Mouse (Mus musculus) heart, embryonic 11.5 days (tissue): ENCODE measurements around the gene Fam228a. TPM values are rescaled to one million over a fixed set of nuclear protein-coding genes. Genes with fewer than 3 reads are reported as not detected.
"Not testable (repeated sequence)": the region's sequence is repeated elsewhere in the genome, so short reads cannot be mapped to it uniquely, and the experiment has no call there.

ENCODE experiments used
- ATAC-seq: fragments of 200-750 bp; cut with Nextera tagmentation; replicated peaks from 2 replicates; pipeline ENCODE4 v1.8.0; 2017; ENCODE audit warnings: moderate library complexity; ENCODE audit not compliant: insufficient number of reproducible peaks, low FRiP score, low TSS enrichment
- H3K27ac ChIP-seq: fragments of 300-500 bp; sonication (generic); 2 replicates; pipeline ENCODE4 v1.5.1; 2014; ENCODE audit warnings: mild to moderate bottlenecking, low read depth, low read length
- H3K27me3 ChIP-seq: fragments of 300-500 bp; sonication (generic); 2 replicates; pipeline ENCODE4 v1.6.1; 2014; ENCODE audit warnings: mild to moderate bottlenecking, low read length, mixed read lengths; ENCODE audit not compliant: control insufficient read depth, insufficient read depth
- H3K36me3 ChIP-seq: fragments of 300-500 bp; sonication (generic); 2 replicates; pipeline ENCODE4 v1.6.1; 2014; ENCODE audit warnings: mild to moderate bottlenecking, low read length, moderate library complexity, mixed read lengths; ENCODE audit not compliant: control insufficient read depth, insufficient read depth
- H3K4me1 ChIP-seq: fragments of 300-500 bp; sonication (generic); 2 replicates; pipeline ENCODE4 v1.6.1; 2014; ENCODE audit warnings: low read length; ENCODE audit not compliant: control insufficient read depth, insufficient read depth
- H3K4me2 ChIP-seq: fragments of 300-500 bp; sonication (generic); 2 replicates; pipeline ENCODE4 v1.6.1; 2014; ENCODE audit warnings: mild to moderate bottlenecking, moderate library complexity
- H3K4me3 ChIP-seq: fragments of 300-500 bp; sonication (generic); 2 replicates; pipeline ENCODE4 v1.5.1; 2014; ENCODE audit warnings: low read depth, low read length
- H3K9ac ChIP-seq: fragments of 300-500 bp; sonication (generic); 2 replicates; pipeline ENCODE4 v1.6.1; 2014; ENCODE audit warnings: mild to moderate bottlenecking, low read depth, low read length, moderate library complexity
- H3K9me3 ChIP-seq: fragments of 300-500 bp; sonication (generic); replicated peaks from 2 replicates; pipeline ENCODE4 v1.6.1; 2016; ENCODE audit warnings: low read length; ENCODE audit not compliant: control insufficient read depth
- WGBS: fragments of 180-500 bp; shearing (Covaris S2); extraction: QIAGEN DNeasy Blood & Tissue Kit; methylation state at CpG from one replicate; pipeline ENCODE4 v1.1.7; 2014; ENCODE audit not compliant: insufficient replicate concordance; 5-methylcytosine and 5-hydroxymethylcytosine counted together
- polyA plus RNA-seq: library from polyadenylated mRNA; unstranded; fragments of >200 nt; fragmentation: Nextera tagmentation; extraction: Ambion mirVana; gene quantifications from 2 replicates; pipeline ENCODE4 v1.2.1, GENCODE M21; 2014

Gene Fam228a
- polyA plus RNA-seq, 1 experiment from 2014 or later, result 0.26 TPM

- Histone ChIP-seq H3K27me3 (no peaks in the 10 kb centered on the region), H3K4me2 (no peak overlapping the region), H3K9ac (no peak overlapping the region), H3K9me3 (no peaks in the 10 kb centered on the region), H3K36me3 (no peaks in the 10 kb centered on the region), H3K27ac (no peak overlapping the region), H3K4me3 (no peak overlapping the region), H3K4me1 (no peaks in the 10 kb centered on the region)
- 78% methylated on average over 8 of the region's 8 CpGs for WGBS
- ATAC-seq, result no peak
Measured at GRCm38 (mm10) chr12:4774895-4775587, 36.8 kb upstream of the Fam228a start.

- H3K36me3 ChIP-seq, result no peaks in the 10 kb centered on the region
- ATAC-seq, result no peak
- 21% methylated on average over 13 of the region's 13 CpGs for WGBS
Measured at GRCm38 (mm10) chr12:4769333-4769723, 31.1 kb upstream of the Fam228a start.

GRCm38 (mm10) chr12:4768492-4769332 lies 30.5 kb upstream of the Fam228a start, which contains the start of the genes Pfn4 and Fam228b:
Gene Pfn4, plus strand, starts transcription at chr12:4769022.
Gene Fam228b, minus strand, starts transcription at chr12:4769267.
- Histone ChIP-seq H3K36me3 (no peaks in the 10 kb centered on the region), H3K4me3 (peak within 1 kb of the TSS; percentile 67), H3K27ac (peak within 1 kb of the TSS; percentile 85), H3K9ac (peak within 1 kb of the TSS; percentile 93), H3K4me2 (peak within 1 kb of the TSS; percentile 86), H3K4me1 (no peaks in the 10 kb centered on the region), H3K9me3 (no peaks in the 10 kb centered on the region), H3K27me3 (no peaks in the 10 kb centered on the region)
- WGBS, result 4% methylated on average over 61 of the region's 61 CpGs
- ATAC-seq, result peak; percentile 97

More at GRCm38 (mm10) chr12:4769333-4769723, 31.1 kb upstream of the Fam228a start:
- H3K4me2 ChIP-seq, result peak overlapping the region; percentile 86
- H3K27me3 ChIP-seq, result no peaks in the 10 kb centered on the region
- peak overlapping the region; percentile 93 for H3K9ac ChIP-seq
- H3K4me1 ChIP-seq, result no peaks in the 10 kb centered on the region
- peak overlapping the region; percentile 67 for H3K4me3 ChIP-seq
- H3K27ac ChIP-seq, result peak overlapping the region; percentile 85
- no peaks in the 10 kb centered on the region for H3K9me3 ChIP-seq

DNA sequence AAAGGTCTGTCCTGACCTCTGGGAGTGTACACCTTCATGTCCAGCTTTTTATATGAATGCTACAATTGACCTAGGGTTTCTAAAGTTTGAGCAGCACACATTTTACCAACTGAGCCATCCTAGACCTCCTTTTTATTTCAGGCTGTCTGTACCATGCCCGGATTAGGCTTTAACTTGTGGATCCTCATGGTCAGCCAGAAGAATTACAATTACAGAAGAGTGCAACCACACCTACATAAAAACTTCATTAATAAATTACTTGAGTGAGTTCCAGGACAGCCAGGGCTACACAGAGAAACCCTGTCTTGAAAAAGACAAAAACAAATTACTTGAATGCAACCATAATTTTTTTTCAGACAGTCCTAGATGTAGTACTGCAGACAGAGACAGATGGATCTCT lies 18.8 kb upstream of the Fam228a start:
- no peaks in the 10 kb centered on the region for H3K9me3 ChIP-seq
- WGBS, result 60% methylated on average over 1 of the region's 1 CpGs
- no peak overlapping the region for H3K27ac ChIP-seq
- H3K4me2 ChIP-seq, result no peak overlapping the region
- no peaks in the 10 kb centered on the region for H3K27me3 ChIP-seq
- no peak for ATAC-seq
- H3K36me3 ChIP-seq, result no peaks in the 10 kb centered on the region
- no peak overlapping the region for H3K4me3 ChIP-seq
- no peak overlapping the region for H3K9ac ChIP-seq
- no peaks in the 10 kb centered on the region for H3K4me1 ChIP-seq

- H3K4me3 ChIP-seq, H3K9ac ChIP-seq, H3K27me3 ChIP-seq, ATAC-seq, H3K36me3 ChIP-seq, H3K4me2 ChIP-seq, H3K9me3 ChIP-seq, H3K27ac ChIP-seq, H3K4me1 ChIP-seq: not testable (repeated sequence)
- WGBS, result 86% methylated on average over 4 of the region's 4 CpGs
Measured at GRCm38 (mm10) chr12:4754451-4754850, 16.2 kb upstream of the Fam228a start.

GRCm38 (mm10) chr12:4744486-4744885 lies 6.3 kb upstream of the Fam228a start:
- Histone ChIP-seq H3K9me3 (no peaks in the 10 kb centered on the region), H3K4me2 (no peak overlapping the region), H3K9ac (no peak overlapping the region), H3K4me1 (no peaks in the 10 kb centered on the region), H3K27ac (no peak overlapping the region), H3K27me3 (no peaks in the 10 kb centered on the region), H3K36me3 (no peaks in the 10 kb centered on the region), H3K4me3 (no peak overlapping the region)
- no peak for ATAC-seq
- WGBS, result 85% methylated on average over 10 of the region's 10 CpGs

GRCm38 (mm10) chr12:4742183-4742582 lies 4.0 kb upstream of the Fam228a start:
- no peak for ATAC-seq
- Histone ChIP-seq H3K9ac (no peak overlapping the region), H3K9me3 (no peaks in the 10 kb centered on the region), H3K4me3 (no peak overlapping the region), H3K27ac (no peak overlapping the region), H3K4me1 (no peaks in the 10 kb centered on the region), H3K27me3 (no peaks in the 10 kb centered on the region), H3K4me2 (no peak overlapping the region), H3K36me3 (no peaks in the 10 kb centered on the region)
- 72% methylated on average over 3 of the region's 3 CpGs for WGBS

- ATAC-seq, result no peak
- Histone ChIP-seq H3K4me1 (no peaks in the 10 kb centered on the region), H3K4me2 (no peak overlapping the region)
Measured at GRCm38 (mm10) chr12:4740823-4741222, 2.6 kb upstream of the Fam228a start.

More at GRCm38 (mm10) chr12:4740823-4741222, 2.6 kb upstream of the Fam228a start:
- Histone ChIP-seq H3K27ac (no peak overlapping the region), H3K27me3 (no peaks in the 10 kb centered on the region), H3K4me3 (no peak overlapping the region), H3K9me3 (no peaks in the 10 kb centered on the region), H3K36me3 (no peaks in the 10 kb centered on the region), H3K9ac (no peak overlapping the region)
- WGBS, result 78% methylated on average over 7 of the region's 7 CpGs
